Mouse (Mus musculus) bone marrow, adult 2 months (tissue): Measurements from ENCODE around the gene Olfr134.

Source experiments
- CTCF ChIP-seq: fragments of 200-500 bp; IDR thresholded peaks from 2 replicates; pipeline ENCODE4 v1.5.1; 2011; ENCODE audit warnings: low read length, control low read depth; ENCODE audit not compliant: control insufficient read depth, insufficient read depth
- POLR2A ChIP-seq: fragments of 200-500 bp; IDR thresholded peaks from 2 replicates; pipeline ENCODE4 v1.6.1; 2011; ENCODE audit warnings: low read depth, mild to moderate bottlenecking, control low read depth, low read length, borderline replicate concordance; ENCODE audit not compliant: control insufficient read depth

DNA sequence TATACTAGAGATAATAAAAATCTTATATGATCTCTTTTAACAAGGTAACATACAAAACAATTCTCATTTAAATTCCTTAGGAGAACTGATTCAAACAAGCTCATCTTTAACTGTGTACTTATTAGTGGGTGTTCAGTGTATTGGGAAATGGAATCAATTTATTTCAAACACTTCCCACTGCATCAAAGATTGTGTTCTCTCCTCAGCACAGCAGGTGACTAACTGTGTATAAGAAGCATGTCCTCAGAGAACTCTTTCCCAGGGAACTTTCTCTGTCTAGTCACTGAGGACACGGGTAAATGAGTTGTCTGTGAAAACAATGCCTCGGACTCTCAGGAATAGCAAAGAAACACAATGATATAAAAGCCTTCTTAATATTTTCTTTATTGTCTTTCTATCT lies 26.2 kb upstream of the Olfr134 start, which contains the start of gene Olfr133:
- TF ChIP-seq POLR2A (no peak), CTCF (no peak)
